Mouse (Mus musculus) gastrocnemius, adult 2 months (tissue): Measurements from ENCODE around the gene Coro6. TPM values are rescaled to one million over a fixed set of nuclear protein-coding genes. Genes with fewer than 3 reads are reported as not detected.

ENCODE experiments used
- DNase-seq: peaks from one replicate; pipeline ENCODE4 v3.0.0; 2022
- H3K27ac ChIP-seq: fragments of 200-600 bp; 2 replicates; pipeline ENCODE4 v1.8.1; 2022; ENCODE audit warnings: mild to moderate bottlenecking
- H3K4me3 ChIP-seq: fragments of 200-600 bp; 2 replicates; pipeline ENCODE4 v1.8.1; 2022; ENCODE audit warnings: mild to moderate bottlenecking, moderate library complexity
- CTCF ChIP-seq: fragments of 200-600 bp; IDR thresholded peaks from 2 replicates; pipeline ENCODE4 v1.8.1; 2022; ENCODE audit warnings: antibody characterized with exemption, mild to moderate bottlenecking, moderate library complexity
- intact Hi-C: fragments of 180-260 bp; cut with DNase I; formaldehyde crosslinking; loops from one replicate; pipeline ENCODE4 v1.15.1; 2025
- total RNA-seq, 2 experiments: library from RNA; stranded (reverse); gene quantifications; 2 replicates each; pipeline ENCODE4 v1.2.3; 2021

Coro6 gene
- total RNA-seq, 2 experiments from 2014 or later = 165 to 257 TPM

DNA sequence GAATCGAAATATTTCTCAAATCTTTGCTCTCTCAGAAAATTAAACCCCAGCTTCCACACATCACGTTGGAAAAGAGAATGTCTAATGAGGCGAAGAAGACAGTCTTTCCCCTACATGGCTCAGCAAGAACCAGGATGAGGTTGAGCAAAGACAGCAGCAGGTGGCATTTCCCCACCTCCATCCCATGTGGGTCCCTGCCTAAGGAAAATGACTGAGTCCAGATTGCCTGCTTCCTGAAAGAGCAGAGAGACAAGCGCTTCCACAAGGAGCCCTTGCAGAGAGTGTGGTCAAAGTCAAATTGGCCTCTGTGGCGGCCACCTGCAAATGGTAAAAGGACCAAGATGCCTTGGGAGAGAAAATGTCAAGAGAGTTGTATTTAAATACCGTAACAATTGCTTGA lies 28.2 kb downstream of the Coro6 start:
- peak overlapping the region; percentile 97 for H3K27ac ChIP-seq
- DNase-seq = no peak
- no peak for TF ChIP-seq CTCF
- peak overlapping the region; percentile 93 for H3K4me3 ChIP-seq
- intact Hi-C loops = no loop called here

- intact Hi-C loops = no loop called here
Measured at GRCm38 (mm10) chr11:77491123-77491501, 28.9 kb downstream of the Coro6 start.

GRCm38 (mm10) chr11:77491502-77492291 lies 29.5 kb downstream of the Coro6 start:
- intact Hi-C loops = no loop called here
- Histone ChIP-seq H3K27ac (peak overlapping the region; percentile 97), H3K4me3 (peak overlapping the region; percentile 93)
- peak; percentile 68 for DNase-seq
- TF ChIP-seq CTCF = no peak

More at GRCm38 (mm10) chr11:77491123-77491501, 28.9 kb downstream of the Coro6 start:
- peak overlapping the region; percentile 93 for H3K4me3 ChIP-seq
- H3K27ac ChIP-seq = peak overlapping the region; percentile 97
- TF ChIP-seq CTCF = no peak; the same call in 1 of the 2 replicates
- peak; percentile 92 for DNase-seq

- TF ChIP-seq CTCF = no peak
- peak overlapping the region; percentile 93 for H3K4me3 ChIP-seq
- intact Hi-C loops = no loop called here
- peak overlapping the region; percentile 97 for H3K27ac ChIP-seq
- no peak for DNase-seq
Measured at GRCm38 (mm10) chr11:77492311-77492871, 30.2 kb downstream of the Coro6 start.

- Histone ChIP-seq H3K4me3 (peak overlapping the region; percentile 93), H3K27ac (peak overlapping the region; percentile 97)
- peak; percentile 34; the same call in 1 of the 2 replicates for TF ChIP-seq CTCF
- intact Hi-C loops = no loop called here
- DNase-seq = peak; percentile 98
Measured at GRCm38 (mm10) chr11:77492911-77493332, 30.7 kb downstream of the Coro6 start.

GRCm38 (mm10) chr11:77493512-77494343 lies 31.5 kb downstream of the Coro6 start, which contains the start of gene Git1:
Git1 (plus strand) TSS chr11:77493562.
- H3K4me3 ChIP-seq = peak within 1 kb of the TSS; percentile 93
- DNase-seq = peak; percentile 75
- intact Hi-C loops = no loop called here
- H3K27ac ChIP-seq = peak within 1 kb of the TSS; percentile 97
- TF ChIP-seq CTCF = peak; percentile 12; the same call in 1 of the 2 replicates

- TF ChIP-seq CTCF = no peak
- H3K4me3 ChIP-seq = peak overlapping the region; percentile 93
- H3K27ac ChIP-seq = peak overlapping the region; percentile 90
- intact Hi-C loops = no loop called here
- no peak for DNase-seq
Measured at GRCm38 (mm10) chr11:77494344-77494676, 32.1 kb downstream of the Coro6 start.

DNA sequence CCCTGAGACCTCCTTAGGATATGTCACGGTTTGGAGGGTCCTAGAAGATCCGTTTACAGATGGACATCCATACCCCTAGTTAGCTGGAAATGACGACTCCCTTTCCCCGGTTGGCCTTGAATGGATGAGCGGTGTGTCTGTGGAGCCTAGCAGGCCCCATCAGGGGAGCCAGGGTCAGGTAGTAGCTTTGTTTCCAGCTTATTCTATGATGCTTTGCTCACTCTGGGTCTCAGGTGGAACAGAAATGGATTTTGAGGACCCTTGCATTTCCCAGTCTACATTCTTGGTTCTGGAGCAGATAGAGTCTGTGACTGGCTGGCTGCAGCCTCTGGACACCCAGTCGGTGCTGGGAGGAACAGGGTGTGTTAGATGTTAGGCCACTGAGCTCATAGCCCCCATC lies 32.6 kb downstream of the Coro6 start:
- TF ChIP-seq CTCF = no peak
- Histone ChIP-seq H3K4me3 (peak overlapping the region; percentile 93), H3K27ac (peak overlapping the region; percentile 90)
- no peak for DNase-seq
- intact Hi-C loops = no loop called here

DNA sequence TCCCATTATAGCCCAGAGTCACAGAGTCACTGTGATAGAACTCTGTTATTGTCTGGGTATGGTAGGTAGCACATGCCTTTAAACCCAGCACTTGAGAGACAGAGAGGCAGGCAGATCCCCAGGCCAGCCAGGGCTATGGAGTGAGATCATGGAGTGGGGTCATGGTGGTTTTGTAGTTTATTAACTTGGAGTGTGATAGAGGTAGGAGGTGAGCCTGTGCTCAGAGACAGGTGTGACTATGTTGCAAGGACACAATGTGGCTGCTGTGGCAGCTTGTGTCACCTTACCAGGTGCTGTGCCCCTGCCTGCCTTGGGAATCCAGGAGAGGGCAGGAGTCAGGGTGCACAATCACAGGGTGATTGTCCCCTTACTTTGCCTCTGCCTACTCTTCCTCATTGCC lies 33.3 kb downstream of the Coro6 start:
- DNase-seq = no peak
- intact Hi-C loops = no loop called here
- Histone ChIP-seq H3K4me3 (peak overlapping the region; percentile 7; the same call in 1 of the 2 replicates), H3K27ac (peak overlapping the region; percentile 90)
- TF ChIP-seq CTCF = no peak

DNA sequence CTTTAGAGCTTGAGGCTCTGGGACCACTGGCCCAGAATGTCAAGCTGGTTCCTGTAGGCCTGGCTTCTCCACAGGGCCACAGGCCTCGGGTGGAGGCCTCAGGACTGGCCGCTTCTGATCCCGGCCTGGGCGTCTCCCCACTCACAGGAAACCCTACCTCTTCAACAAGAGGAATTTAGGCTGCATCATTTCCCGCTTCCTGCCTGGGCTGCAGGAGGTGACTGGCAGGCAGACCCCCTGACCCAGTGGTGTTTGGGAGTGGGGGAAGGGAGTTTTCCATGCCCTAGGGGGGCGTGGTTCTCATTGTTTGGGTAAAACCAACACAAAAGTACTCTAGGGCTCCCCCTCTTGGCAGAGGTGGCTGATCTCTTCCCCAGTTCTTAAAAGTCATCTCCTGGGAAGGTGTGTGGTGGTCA lies 35.1 kb downstream of the Coro6 start:
- H3K4me3 ChIP-seq = peak overlapping the region; percentile 50
- peak; percentile 58 for DNase-seq
- TF ChIP-seq CTCF = peak; percentile 59
- intact Hi-C loops = no loop called here
- H3K27ac ChIP-seq = peak overlapping the region; percentile 90

DNA sequence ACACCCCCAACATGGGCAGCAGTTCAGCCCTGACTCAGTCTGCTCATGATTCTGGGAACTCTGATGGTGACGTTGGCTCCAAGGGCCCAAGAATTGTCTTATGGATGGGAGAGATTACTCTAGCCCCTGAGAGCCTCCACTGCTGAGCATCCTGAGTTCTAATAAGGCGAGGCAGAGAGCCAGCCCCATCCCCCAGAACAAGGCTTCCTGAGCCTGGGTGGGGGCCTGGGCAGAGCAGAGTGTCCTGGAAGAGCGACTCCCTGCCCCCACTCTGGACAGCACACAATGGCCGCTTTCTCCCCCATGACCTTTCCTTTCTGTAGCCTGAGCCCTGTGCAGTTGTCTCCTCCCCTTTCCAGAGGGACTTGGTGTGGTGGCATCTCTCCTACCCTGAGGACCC lies 35.6 kb downstream of the Coro6 start:
- H3K27ac ChIP-seq = peak overlapping the region; percentile 90
- no peak for TF ChIP-seq CTCF
- intact Hi-C loops = no loop called here
- H3K4me3 ChIP-seq = peak overlapping the region; percentile 50
- no peak for DNase-seq

DNA sequence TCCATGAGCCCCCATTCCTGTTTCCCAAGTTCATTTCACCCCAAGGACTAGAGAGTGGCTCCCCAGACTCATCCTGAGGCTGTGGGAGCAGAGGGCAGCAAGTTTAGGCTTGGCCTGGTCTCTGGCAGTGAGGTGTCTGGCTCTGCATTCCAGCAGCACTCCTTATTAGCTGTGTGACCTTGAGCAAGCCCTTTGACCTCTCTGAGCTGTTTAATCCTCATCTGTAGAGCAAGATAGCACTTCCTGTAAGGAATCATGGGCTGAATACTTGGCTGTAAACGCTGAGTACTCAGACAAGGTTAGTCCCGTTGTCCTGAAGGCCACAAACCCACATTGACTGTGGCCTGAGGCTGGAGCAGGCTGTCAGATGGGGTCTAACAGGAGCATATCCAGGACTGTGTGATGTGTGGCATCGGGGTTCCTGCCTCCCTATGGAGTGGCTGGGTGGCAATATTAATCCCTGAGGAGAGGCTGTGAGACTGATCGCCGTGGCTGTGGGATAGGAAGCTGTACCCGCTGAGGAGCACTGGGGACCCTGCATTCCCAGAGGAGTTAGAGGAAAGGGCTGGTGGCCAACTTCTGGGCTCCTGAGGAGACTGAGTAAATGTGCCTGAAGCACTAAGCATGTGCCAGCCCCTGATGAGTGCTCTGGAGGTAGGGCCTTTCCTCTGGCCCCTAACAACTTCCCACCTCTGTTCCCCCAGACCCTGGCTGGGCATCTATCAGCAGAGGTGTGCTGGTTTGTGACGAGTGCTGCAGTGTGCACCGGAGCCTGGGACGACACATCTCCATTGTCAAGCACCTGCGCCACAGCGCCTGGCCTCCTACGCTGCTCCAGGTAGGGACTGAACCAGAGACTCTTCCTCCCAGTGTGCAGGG lies 36.3 kb downstream of the Coro6 start:
- intact Hi-C loops = no loop called here
- TF ChIP-seq CTCF = no peak
- peak overlapping the region; percentile 50 for H3K4me3 ChIP-seq
- DNase-seq = no peak
- peak overlapping the region; percentile 90 for H3K27ac ChIP-seq
